8 mouse cellular contexts compared by ENCODE assay signal in the genomic region with DNA sequence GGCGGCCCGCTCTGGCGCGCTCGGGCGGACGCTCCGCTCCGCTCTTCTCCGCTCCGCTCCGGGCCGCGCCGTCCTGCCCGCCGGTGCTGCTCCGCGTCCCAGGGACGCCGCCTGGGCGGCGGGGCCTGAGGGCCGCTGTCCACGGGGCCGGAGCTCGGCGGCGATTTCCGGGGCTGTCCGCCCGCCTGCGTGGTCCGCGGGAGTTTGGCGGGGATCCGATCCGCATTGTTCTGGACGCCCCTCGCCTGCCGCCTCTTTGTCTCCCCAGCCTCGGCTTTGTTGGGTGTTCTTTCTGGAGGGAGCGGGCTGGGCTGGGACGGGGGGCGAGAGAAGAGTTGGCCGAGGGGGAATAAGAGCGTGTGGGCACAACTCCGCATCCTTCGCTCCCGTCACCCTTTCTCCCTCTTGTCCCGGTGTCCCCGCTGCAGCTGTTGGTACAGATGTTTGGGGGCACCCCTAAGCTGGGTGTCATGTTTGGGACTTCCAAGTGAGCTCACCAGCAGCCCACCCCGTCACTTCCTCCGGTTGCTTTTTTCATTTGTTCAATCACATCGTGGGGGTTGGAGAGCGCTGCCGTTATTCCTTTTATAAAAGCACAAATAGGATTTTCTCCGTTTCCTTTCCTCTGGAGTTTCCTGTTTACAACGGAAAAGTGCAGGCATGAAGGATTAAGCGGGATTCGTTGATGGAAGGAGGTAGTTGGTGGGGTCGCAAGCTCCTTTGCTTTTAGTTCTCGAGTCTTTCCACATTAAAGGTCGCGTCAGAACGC. TPM values are rescaled to one million over a fixed set of nuclear protein-coding genes. Genes with fewer than 3 reads are reported as not detected.
A peak's percentile ranks its signal among the peaks of the same experiment; 100 is the strongest.
DNase-seq lines count a peak whose midpoint lies in the region.

No protein-coding gene starts in this region.

- H3K27ac ChIP-seq in forebrain, embryonic 10.5 days, result peak overlapping the region; percentile 98

- peak; percentile 4 for DNase-seq in ES-CJ7 (ENCODE audit: low read depth, low spot score)
- DNase-seq in adrenal gland, adult 8-10 months, result peak; percentile 41
- peak; percentile 56 for DNase-seq in forebrain, embryonic 10.5 days (ENCODE audit: extremely low spot score, low spot score)
- DNase-seq in heart, postnatal 25 days (ENCODE audit: low spot score), result peak; percentile 11
- DNase-seq in layer of hippocampus, adult 9-11 months, result peak; percentile 42
- peak; percentile 32 for DNase-seq in lung, postnatal 25 days (ENCODE audit: low spot score)
- peak; percentile 23 to 38 for DNase-seq in right cerebral cortex, adult 2 months (ENCODE audit: low spot score in 2 of 2)
- no peak for DNase-seq in urinary bladder, postnatal 36 days (ENCODE audit: low spot score in 2 of 2)

- H3K4me1 ChIP-seq in forebrain, embryonic 10.5 days, result peaks cover 40% of the 10 kb centered on the region

- H3K36me3 ChIP-seq in forebrain, embryonic 10.5 days (replicated peaks), result peaks cover 7% of the 10 kb centered on the region

- intact Hi-C loops in heart, postnatal 25 days (cut with DNase I), result loop anchor here (5.0 to 10.0 kb wide), 3 partner anchors 257 to 950 kb away; partner anchors contain the start of genes 1700021F05Rik and Snx3

- under 1% methylated on average over 65 of the region's 66 CpGs for WGBS in forebrain, embryonic 10.5 days

- peak overlapping the region; percentile 99 for H3K4me3 ChIP-seq in forebrain, embryonic 10.5 days

- H3K27me3 ChIP-seq in forebrain, embryonic 10.5 days (ENCODE audit: poor library complexity, severe bottlenecking), result no peaks in the 10 kb centered on the region

- H3K9me3 ChIP-seq in forebrain, embryonic 10.5 days, result no peaks in the 10 kb centered on the region

RNA-seq across cellular contexts. Expression of gene Sec63, which starts 0.8 kb away (rescaled TPM):
- total RNA-seq in adrenal gland, adult 8-10 months (2022), result 10 to 100 TPM; 78.3 to 92.2 (median 84.0) TPM
- polyA plus RNA-seq in forebrain, embryonic 10.5 days (2016; fragmentation: Nextera tagmentation; extraction: Ambion mirVana), result 28.2 and 30.6 TPM in 2 replicates
- total RNA-seq in heart, postnatal 25 days (2021), result 10 to 100 TPM; 20.6 to 22.3 TPM

Comparison
In these comparisons a context has a peak if more than half of its experiments do, and no peak if none do; other contexts are left out.
1. DNase-seq: peak in ES-CJ7 (single experiment), adrenal gland, adult 8-10 months (single experiment), forebrain, embryonic 10.5 days (single experiment), heart, postnatal 25 days (single experiment), layer of hippocampus, adult 9-11 months (single experiment), lung, postnatal 25 days (single experiment) and right cerebral cortex, adult 2 months (2 of 2); none in urinary bladder, postnatal 36 days (0 of 2).